Mouse (Mus musculus) intestine, postnatal 0 days (tissue): ENCODE results near the gene Gfra4. TPM values are rescaled to one million over a fixed set of nuclear protein-coding genes. Genes with fewer than 3 reads are reported as not detected.
A peak's percentile ranks its signal among the peaks of the same experiment; 100 is the strongest.
"Not testable (repeated sequence)": the region's sequence is repeated elsewhere in the genome, so short reads cannot be mapped to it uniquely, and the experiment has no call there.

Experiments used
- ATAC-seq: fragments of 200-750 bp; cut with Nextera tagmentation; 2 replicates; pipeline ENCODE4 v1.8.0; 2017; ENCODE audit warnings: mild to moderate bottlenecking, moderate TSS enrichment, moderate library complexity
- H3K27ac ChIP-seq: fragments of 300-500 bp; sonication (generic); 2 replicates; pipeline ENCODE4 v1.5.1; 2014; ENCODE audit warnings: mild to moderate bottlenecking, low read depth, low read length, moderate library complexity
- H3K27me3 ChIP-seq: fragments of 300-500 bp; sonication (generic); replicated peaks from 2 replicates; pipeline ENCODE4 v1.6.1; 2014; ENCODE audit warnings: low read length, mixed read lengths; ENCODE audit not compliant: control insufficient read depth, insufficient read depth
- H3K36me3 ChIP-seq: fragments of 300-500 bp; sonication (generic); 2 replicates; pipeline ENCODE4 v1.6.1; 2014; ENCODE audit warnings: mild to moderate bottlenecking, moderate library complexity; ENCODE audit not compliant: control insufficient read depth, insufficient read depth
- H3K4me1 ChIP-seq: fragments of 300-500 bp; sonication (generic); replicated peaks from 2 replicates; pipeline ENCODE4 v1.6.1; 2014; ENCODE audit warnings: antibody characterized with exemption, low read length, mixed read lengths; ENCODE audit not compliant: control insufficient read depth, insufficient read depth
- H3K4me2 ChIP-seq: fragments of 300-500 bp; sonication (generic); replicated peaks from 2 replicates; pipeline ENCODE4 v1.6.1; 2014; ENCODE audit warnings: low read depth, mild to moderate bottlenecking, moderate library complexity
- H3K4me3 ChIP-seq: fragments of 300-500 bp; sonication (generic); 2 replicates; pipeline ENCODE4 v1.5.1; 2014; ENCODE audit warnings: low read depth, low read length
- H3K9ac ChIP-seq: fragments of 300-500 bp; sonication (generic); 2 replicates; pipeline ENCODE4 v1.6.1; 2014; ENCODE audit warnings: mild to moderate bottlenecking, low read depth, low read length
- H3K9me3 ChIP-seq: fragments of 300-500 bp; sonication (generic); 2 replicates; pipeline ENCODE4 v1.6.1; 2016; ENCODE audit warnings: mixed run types; ENCODE audit not compliant: control insufficient read depth
- CTCF ChIP-seq: sonication (generic); IDR thresholded peaks from 2 replicates; pipeline ENCODE4 v1.5.1; 2016; ENCODE audit warnings: low read depth, mild to moderate bottlenecking, control low read depth, antibody characterized with exemption, moderate library complexity
- WGBS: fragments of 180-500 bp; shearing (Covaris S2); extraction: QIAGEN DNeasy Blood & Tissue Kit; methylation state at CpG from one replicate; pipeline ENCODE4 v1.1.7; 2014; 5-methylcytosine and 5-hydroxymethylcytosine counted together
- polyA plus RNA-seq: library from polyadenylated mRNA; unstranded; fragments of >200 nt; fragmentation: Nextera tagmentation; extraction: Ambion mirVana; gene quantifications from 2 replicates; pipeline ENCODE4 v1.2.1, GENCODE M21; 2015

Gene Gfra4
- polyA plus RNA-seq, 1 experiment from 2014 or later = 3.8 TPM

- no peak; the same call in 1 of the 2 replicates for ATAC-seq
- H3K27ac ChIP-seq = no peak overlapping the region
- H3K27me3 ChIP-seq = peaks cover 35% of the 10 kb centered on the region
- peak overlapping the region; percentile 81 for H3K4me2 ChIP-seq
- no peaks in the 10 kb centered on the region for H3K36me3 ChIP-seq
- TF ChIP-seq CTCF = no peak
- peak overlapping the region; percentile 34; the same call in 1 of the 2 replicates for H3K9ac ChIP-seq
- H3K9me3 ChIP-seq = no peaks in the 10 kb centered on the region
- H3K4me3 ChIP-seq = peak overlapping the region; percentile 43
- WGBS = 4% methylated on average over 112 of the region's 115 CpGs
- H3K4me1 ChIP-seq = peaks cover 7% of the 10 kb centered on the region; the same call in 1 of the 2 replicates
Observed at GRCm38 (mm10) chr2:131040854-131041825, 1.7 kb downstream of the Gfra4 start.

GRCm38 (mm10) chr2:131038675-131039074 is 4.2 kb downstream of the Gfra4 start:
- H3K4me1 ChIP-seq = no peaks in the 10 kb centered on the region
- no peak overlapping the region for H3K4me2 ChIP-seq
- H3K9me3 ChIP-seq = 0 out of 2 replicates have a peak, but pooled peaks cover 3% of the 10 kb centered on the region
- peaks cover 35% of the 10 kb centered on the region for H3K27me3 ChIP-seq
- ATAC-seq = no peak
- no peaks in the 10 kb centered on the region for H3K36me3 ChIP-seq
- H3K4me3 ChIP-seq = no peak overlapping the region
- H3K9ac ChIP-seq = no peak overlapping the region
- WGBS = 83% methylated on average over 5 of the region's 5 CpGs
- no peak for TF ChIP-seq CTCF
- H3K27ac ChIP-seq = no peak overlapping the region

GRCm38 (mm10) chr2:131038197-131038596 is 4.7 kb downstream of the Gfra4 start:
- H3K4me2 ChIP-seq = no peak overlapping the region
- TF ChIP-seq CTCF = no peak
- ATAC-seq = no peak
- 91% methylated on average over 6 of the region's 6 CpGs for WGBS
- no peak overlapping the region for H3K9ac ChIP-seq
- no peaks in the 10 kb centered on the region for H3K4me1 ChIP-seq
- H3K4me3 ChIP-seq = no peak overlapping the region
- H3K9me3 ChIP-seq = peaks cover 6% of the 10 kb centered on the region; the same call in 1 of the 2 replicates
- peaks cover 35% of the 10 kb centered on the region for H3K27me3 ChIP-seq
- no peaks in the 10 kb centered on the region for H3K36me3 ChIP-seq
- H3K27ac ChIP-seq = no peak overlapping the region

GRCm38 (mm10) chr2:131037226-131037990 is 5.5 kb downstream of the Gfra4 start:
- WGBS = 54% methylated on average over 17 of the region's 17 CpGs

GRCm38 (mm10) chr2:131036757-131037156 is 6.1 kb downstream of the Gfra4 start:
- no peak overlapping the region for H3K4me3 ChIP-seq
- no peak overlapping the region for H3K9ac ChIP-seq
- H3K36me3 ChIP-seq = no peaks in the 10 kb centered on the region
- peaks cover 6% of the 10 kb centered on the region; the same call in 1 of the 2 replicates for H3K9me3 ChIP-seq
- no peak overlapping the region for H3K4me2 ChIP-seq
- H3K27ac ChIP-seq = no peak overlapping the region
- no peak for TF ChIP-seq CTCF
- H3K4me1 ChIP-seq = no peaks in the 10 kb centered on the region
- peaks cover 24% of the 10 kb centered on the region for H3K27me3 ChIP-seq
- no peak for ATAC-seq

More at GRCm38 (mm10) chr2:131037226-131037990, 5.5 kb downstream of the Gfra4 start:
- H3K4me3 ChIP-seq = no peak overlapping the region
- H3K36me3 ChIP-seq = no peaks in the 10 kb centered on the region
- no peak for TF ChIP-seq CTCF
- H3K9me3 ChIP-seq = peaks cover 6% of the 10 kb centered on the region; the same call in 1 of the 2 replicates
- ATAC-seq = no peak
- no peak overlapping the region for H3K4me2 ChIP-seq
- no peak overlapping the region for H3K9ac ChIP-seq
- H3K27me3 ChIP-seq = peaks cover 29% of the 10 kb centered on the region
- H3K27ac ChIP-seq = no peak overlapping the region
- no peaks in the 10 kb centered on the region for H3K4me1 ChIP-seq

- no peak overlapping the region for H3K27ac ChIP-seq
- no peak for ATAC-seq
Observed at GRCm38 (mm10) chr2:131036343-131036742, 6.5 kb downstream of the Gfra4 start.

GRCm38 (mm10) chr2:131031406-131031805 is 11.5 kb downstream of the Gfra4 start:
- H3K27me3 ChIP-seq, H3K9ac ChIP-seq, ATAC-seq, H3K9me3 ChIP-seq, H3K4me2 ChIP-seq, H3K4me1 ChIP-seq, H3K4me3 ChIP-seq, H3K27ac ChIP-seq: not testable (repeated sequence)
- WGBS = 45% methylated on average over 1 of the region's 1 CpGs
- H3K36me3 ChIP-seq = peaks cover 11% of the 10 kb centered on the region; the same call in 1 of the 2 replicates

More at GRCm38 (mm10) chr2:131036343-131036742, 6.5 kb downstream of the Gfra4 start:
- peaks cover 6% of the 10 kb centered on the region; the same call in 1 of the 2 replicates for H3K9me3 ChIP-seq
- no peak for TF ChIP-seq CTCF
- H3K4me1 ChIP-seq = no peaks in the 10 kb centered on the region
- 80% methylated on average over 2 of the region's 2 CpGs for WGBS
- H3K4me2 ChIP-seq = no peak overlapping the region
- H3K4me3 ChIP-seq = no peak overlapping the region
- no peak overlapping the region for H3K9ac ChIP-seq
- no peaks in the 10 kb centered on the region for H3K36me3 ChIP-seq
- H3K27me3 ChIP-seq = peaks cover 20% of the 10 kb centered on the region
